ENCODE assay signal across 8 mouse cellular contexts in the genomic region with DNA sequence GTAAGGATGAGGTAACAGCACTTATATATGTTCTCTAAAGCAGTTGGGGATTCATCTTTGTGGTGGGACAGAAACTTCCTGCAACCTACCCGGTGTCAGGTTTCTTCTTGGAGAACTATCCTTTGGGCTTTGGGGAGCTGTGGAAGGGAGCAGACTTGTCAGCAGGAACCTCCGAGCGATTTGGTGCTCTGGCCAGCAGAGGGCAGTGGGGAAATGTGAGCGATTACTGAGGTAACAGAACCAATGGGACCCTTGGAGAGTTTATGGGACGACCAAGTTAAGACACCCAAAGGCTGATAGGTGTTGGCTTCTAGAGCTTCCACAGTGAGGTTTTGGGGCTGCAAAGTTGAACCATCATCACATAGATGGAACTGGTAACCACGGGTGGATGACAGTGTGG.
DNase-seq lines count a peak whose midpoint lies in the region; ATAC-seq and TF ChIP-seq lines count a peak whose summit lies in the region.

No protein-coding gene starts in this region.

- H3K36me3 ChIP-seq in E14TG2a.4 (ENCODE audit: insufficient read depth, low read length) = no peaks in the 10 kb centered on the region
- H3K36me3 ChIP-seq in forebrain, postnatal 0 days (ENCODE audit: insufficient read depth) = no peaks in the 10 kb centered on the region
- H3K36me3 ChIP-seq in liver, postnatal 0 days (replicated peaks; ENCODE audit: insufficient read depth, low read length) = no peaks in the 10 kb centered on the region

- no peaks in the 10 kb centered on the region; the same call in 1 of the 2 replicates for H3K27me3 ChIP-seq in E14TG2a.4 (ENCODE audit: insufficient read depth, low read length)
- H3K27me3 ChIP-seq in forebrain, postnatal 0 days (ENCODE audit: insufficient read depth, low read length) = no peaks in the 10 kb centered on the region
- H3K27me3 ChIP-seq in liver, postnatal 0 days (ENCODE audit: insufficient read depth, low read length) = no peaks in the 10 kb centered on the region

- H3K27ac ChIP-seq in forebrain, postnatal 0 days (ENCODE audit: low read depth, low read length) = no peak overlapping the region
- H3K27ac ChIP-seq in liver, postnatal 0 days (ENCODE audit: low read depth) = no peak overlapping the region

- H3K4me1 ChIP-seq in E14TG2a.4 (replicated peaks; ENCODE audit: low read depth, low read length) = 0 out of 2 replicates have a peak, but pooled peaks cover 9% of the 10 kb centered on the region
- H3K4me1 ChIP-seq in forebrain, postnatal 0 days (ENCODE audit: insufficient read depth) = peaks cover 5% of the 10 kb centered on the region; the same call in 1 of the 2 replicates
- H3K4me1 ChIP-seq in liver, postnatal 0 days (ENCODE audit: insufficient read depth) = no peaks in the 10 kb centered on the region

- peak; percentile 5 for DNase-seq in 3134 (ENCODE audit: extremely low read depth, insufficient read length, low spot score)
- DNase-seq in c-Kit-positive CD71-positive TER-119-negative erythroid progenitor cells, embryonic 14.5 days (ENCODE audit: low read depth) = peak; percentile 3
- peak; percentile 65 for DNase-seq in forebrain, postnatal 0 days
- DNase-seq in kidney, postnatal 10 days = peak; percentile 80
- peak; percentile 35 for DNase-seq in liver, postnatal 0 days
- peak; percentile 63 for DNase-seq in right cerebral cortex, adult 18-20 months

- TF ChIP-seq EP300 in liver, postnatal 0 days (IDR thresholded peaks at IDR 0.05; ENCODE audit: low read depth) = no peak

- H3K4me2 ChIP-seq in forebrain, postnatal 0 days (ENCODE audit: low read depth) = no peak overlapping the region
- H3K4me2 ChIP-seq in liver, postnatal 0 days (ENCODE audit: low read depth, low read length) = no peak overlapping the region

- no peak overlapping the region for H3K9ac ChIP-seq in forebrain, postnatal 0 days
- H3K9ac ChIP-seq in liver, postnatal 0 days (replicated peaks) = no peak overlapping the region

- no peak overlapping the region for H3K4me3 ChIP-seq in E14TG2a.4 (replicated peaks; ENCODE audit: low read length)
- H3K4me3 ChIP-seq in forebrain, postnatal 0 days (ENCODE audit: low read depth, low read length) = no peak overlapping the region
- no peak overlapping the region for H3K4me3 ChIP-seq in liver, postnatal 0 days (ENCODE audit: low read depth, low read length)

- 0 out of 2 replicates have a peak, but pooled peaks cover 5% of the 10 kb centered on the region for H3K9me3 ChIP-seq in E14TG2a.4 (ENCODE audit: low read length)
- no peaks in the 10 kb centered on the region for H3K9me3 ChIP-seq in forebrain, postnatal 0 days (ENCODE audit: low read length)
- H3K9me3 ChIP-seq in liver, postnatal 0 days (ENCODE audit: low read length) = no peaks in the 10 kb centered on the region

- no peak for ATAC-seq in forebrain, postnatal 0 days
- no peak for ATAC-seq in liver, postnatal 0 days
- ATAC-seq in activated CD4-positive, CD25-positive, alpha-beta regulatory T cell, adult 4 months = no peak

- 17% methylated on average over 6 of the region's 6 CpGs for WGBS in forebrain, postnatal 0 days
- 17% methylated on average over 6 of the region's 6 CpGs for WGBS in liver, postnatal 0 days (ENCODE audit: insufficient replicate concordance)

- peak; percentile 56 for TF ChIP-seq CTCF in E14TG2a.4 (conservative IDR thresholded peaks at IDR 0.05; ENCODE audit: low read length)
- peak; percentile 68 for TF ChIP-seq CTCF in forebrain, postnatal 0 days (IDR thresholded peaks at IDR 0.05; ENCODE audit: low read depth)
- TF ChIP-seq CTCF in liver, postnatal 0 days (IDR thresholded peaks at IDR 0.05; ENCODE audit: low read depth) = peak; percentile 61

Comparison
In these comparisons a context has a peak if more than half of its experiments do, and no peak if none do; other contexts are left out.
1. DNase-seq: peak in every context shown above with its lines; median percentile 80 in kidney, postnatal 10 days; 65 in forebrain, postnatal 0 days; 63 in right cerebral cortex, adult 18-20 months; 35 in liver, postnatal 0 days; 5 in 3134; 3 in c-Kit-positive CD71-positive TER-119-negative erythroid progenitor cells, embryonic 14.5 days.